Mouse (Mus musculus): ENCODE data around the gene Gm13757.
"Not testable (repeated sequence)": the region's sequence is repeated elsewhere in the genome, so short reads cannot be mapped to it uniquely, and the experiment has no call there.

Gene Gm13757

DNA sequence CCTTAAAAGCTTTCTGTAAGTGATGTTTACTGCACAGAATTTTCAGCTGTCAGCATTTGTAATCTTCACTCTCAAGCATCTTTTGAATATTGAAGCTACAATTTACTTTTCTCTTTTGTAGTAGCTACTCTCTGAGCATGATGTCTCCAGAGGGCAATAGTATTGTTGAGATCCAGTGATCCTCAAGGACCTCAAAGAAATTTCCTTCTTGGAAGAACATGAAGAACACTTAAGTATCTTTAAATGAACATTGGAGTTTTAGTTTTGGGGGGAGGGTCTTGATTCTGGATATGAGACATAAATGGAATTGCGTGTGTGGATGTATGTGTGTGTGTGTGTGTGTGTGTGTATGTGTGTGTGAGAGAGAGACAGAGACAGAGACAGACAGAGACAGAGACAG is at the start of gene Gm13757:
Gm13757 (minus strand) TSS at position 101 of the 400 bp plus-strand sequence.
- DNase-seq (ENCODE audit: low spot score) = no peak

DNA sequence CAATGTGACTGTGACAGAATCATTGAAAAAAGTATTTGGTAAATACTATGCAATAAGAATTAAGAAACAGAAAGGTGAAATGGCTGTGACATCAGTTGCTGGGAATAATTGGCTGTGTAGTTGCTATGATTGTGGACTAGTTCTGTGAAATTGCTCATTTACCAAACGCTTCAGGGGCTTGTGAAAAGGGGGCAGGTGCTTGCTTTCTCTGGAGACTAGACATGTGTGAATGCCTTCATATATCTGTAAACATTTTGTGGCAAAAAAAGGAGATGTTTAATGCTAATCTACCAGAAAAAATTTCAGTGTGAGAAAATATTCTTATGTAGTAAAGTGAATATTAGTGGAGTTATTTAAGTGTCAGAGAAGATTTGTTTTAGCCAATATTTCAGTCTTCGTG is 44.1 kb upstream of the Gm13757 start, which contains the start of gene Olfr1185-ps1:
Olfr1185-ps1 (plus strand) TSS at position 301 of the 400 bp plus-strand sequence.
- DNase-seq (ENCODE audit: low spot score) = no peak

DNA sequence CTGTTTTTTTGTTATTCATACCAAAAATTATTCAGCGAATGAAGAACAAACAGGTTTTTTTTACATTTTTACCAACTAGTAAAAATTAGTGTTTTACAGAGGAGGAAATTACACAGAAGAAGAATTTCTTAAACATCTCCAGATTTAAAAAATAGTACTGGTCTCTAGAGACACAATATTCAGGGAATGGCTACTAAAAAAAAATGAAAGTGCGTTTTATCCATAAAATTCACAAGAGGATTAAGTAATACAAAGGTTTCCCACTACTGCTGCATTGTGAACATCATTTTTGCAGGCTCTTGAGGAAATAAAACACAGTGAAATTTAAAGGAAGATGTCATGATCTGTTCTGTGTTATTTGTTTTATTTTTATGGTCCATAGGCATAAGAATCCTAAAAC is 34.4 kb upstream of the Gm13757 start, which contains the start of gene Olfr1184:
Olfr1184 (plus strand) TSS at position 301 of the 400 bp plus-strand sequence.
- DNase-seq (ENCODE audit: low spot score) = no peak

DNA sequence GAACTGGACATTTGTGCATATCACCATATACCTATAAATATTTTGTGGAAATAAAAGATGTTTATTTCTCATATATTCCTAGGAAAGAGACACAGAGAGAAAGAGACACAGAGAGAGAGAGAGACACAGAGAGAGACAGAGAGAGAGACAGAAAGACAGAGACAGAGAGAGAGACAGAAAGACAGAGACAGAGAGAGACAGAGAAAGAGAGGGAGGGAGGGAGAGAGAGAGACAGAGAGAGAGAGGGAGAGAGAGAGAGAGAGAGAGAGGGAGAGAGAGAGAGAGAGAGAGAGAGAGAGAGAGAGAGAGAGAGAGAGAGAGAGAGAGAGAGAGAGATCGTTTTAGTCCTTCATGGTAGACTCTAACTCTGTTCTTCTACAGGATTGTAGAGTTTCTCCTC is 5.6 kb upstream of the Gm13757 start, which contains the start of gene Olfr1183:
Olfr1183 (plus strand) TSS at position 301 of the 400 bp plus-strand sequence.
- DNase-seq (ENCODE audit: low spot score) = not testable (repeated sequence)

DNA sequence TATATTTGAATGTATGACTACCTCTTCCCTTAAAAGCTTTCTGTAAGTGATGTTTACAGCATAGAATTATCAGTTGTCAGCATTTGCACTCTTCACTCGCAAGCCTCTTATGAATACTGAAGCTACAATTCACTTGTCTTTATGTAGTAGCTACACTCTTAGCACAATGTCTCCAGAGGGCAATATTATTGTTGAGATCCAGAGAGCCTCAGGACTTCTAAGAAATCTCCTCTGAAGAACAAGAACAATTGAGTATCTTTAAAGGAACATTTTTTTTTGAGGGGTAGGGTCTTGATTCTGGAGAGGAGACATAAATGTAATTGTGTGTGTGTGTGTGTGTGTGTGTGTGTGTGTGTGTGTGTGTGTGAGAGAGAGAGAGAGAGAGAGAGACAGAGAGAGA is 22.9 kb downstream of the Gm13757 start, which contains the start of gene Olfr1181:
Olfr1181 (minus strand) TSS at position 101 of the 400 bp plus-strand sequence.
- DNase-seq (ENCODE audit: low spot score) = no peak

DNA sequence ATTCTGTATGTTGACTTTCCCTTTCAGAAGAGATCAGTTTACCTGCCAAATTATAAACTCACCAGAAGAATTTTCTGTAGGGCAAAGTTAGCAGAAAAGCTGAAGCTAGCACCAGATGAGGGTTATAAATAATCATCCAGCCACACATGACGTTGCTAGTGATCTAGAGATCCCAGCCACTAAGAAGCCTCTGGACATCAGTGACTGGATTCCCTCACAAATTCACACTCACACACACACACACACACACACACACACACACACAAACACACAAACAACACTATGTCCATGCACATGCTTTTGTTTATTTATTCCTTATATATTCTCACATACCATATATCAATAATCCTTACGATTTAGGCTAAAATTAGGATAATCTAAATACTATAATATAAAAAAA is 29.9 kb downstream of the Gm13757 start, which contains the start of gene Olfr1180:
Olfr1180 (minus strand) TSS at position 101 of the 400 bp plus-strand sequence.
- DNase-seq (ENCODE audit: low spot score) = no peak

DNA sequence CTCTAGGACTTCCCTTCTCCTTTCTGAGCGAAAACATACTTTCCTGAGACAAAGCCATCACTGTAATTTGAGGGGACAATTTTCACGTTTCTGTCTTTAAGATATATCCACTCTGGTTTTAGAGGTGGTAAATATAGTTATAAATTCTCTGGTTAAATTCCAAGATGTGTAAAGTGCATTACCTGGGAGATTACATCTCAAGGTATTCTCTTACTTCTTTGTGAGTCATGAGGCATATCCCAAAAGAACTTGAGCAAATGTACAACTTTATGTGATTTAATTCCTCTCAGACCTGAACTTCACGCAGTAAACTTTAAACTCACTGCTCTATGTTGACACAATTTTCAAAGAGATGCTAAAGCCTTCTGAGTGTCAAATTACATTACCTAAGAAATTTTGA is 42.6 kb downstream of the Gm13757 start, which contains the start of gene Olfr1179:
Olfr1179 (minus strand) TSS at position 101 of the 400 bp plus-strand sequence.
- no peak for DNase-seq (ENCODE audit: low spot score)

Data from testis, postnatal 10 days (tissue).